ENCODE assay signal across 8 mouse cellular contexts in genomic region chr16:55974903-55975285, GRCm38 (mm10). TPM values are rescaled to one million over a fixed set of nuclear protein-coding genes. Genes with fewer than 3 reads are reported as not detected.
DNase-seq lines count a peak whose midpoint lies in the region; ATAC-seq and TF ChIP-seq lines count a peak whose summit lies in the region.

No protein-coding gene starts in this region.

- peak overlapping the region; percentile 95 for H3K4me3 ChIP-seq in forebrain, postnatal 0 days (ENCODE audit: low read depth, low read length)
- H3K4me3 ChIP-seq in limb, embryonic 11.5 days (ENCODE audit: low read depth, low read length), result peak overlapping the region; percentile 99
- peak overlapping the region; percentile 75 for H3K4me3 ChIP-seq in midbrain, embryonic 12.5 days

- peak overlapping the region; percentile 92 for H3K9ac ChIP-seq in forebrain, postnatal 0 days
- peak overlapping the region; percentile 85; the same call in 1 of the 2 replicates for H3K9ac ChIP-seq in limb, embryonic 11.5 days (ENCODE audit: low read length)
- H3K9ac ChIP-seq in midbrain, embryonic 12.5 days (replicated peaks), result peak overlapping the region; percentile 83

- no peak for ATAC-seq in forebrain, postnatal 0 days
- 0 out of 2 replicates have a peak, but pooled peaks have one; percentile 5 for ATAC-seq in limb, embryonic 11.5 days (ENCODE audit: insufficient number of reproducible peaks, low FRiP score, low TSS enrichment, low read depth)
- no peak for ATAC-seq in midbrain, embryonic 12.5 days (ENCODE audit: low FRiP score, low read depth)

- no peak for TF ChIP-seq CTCF in forebrain, postnatal 0 days (IDR thresholded peaks at IDR 0.05; ENCODE audit: low read depth)

- peak overlapping the region; percentile 71 for H3K4me2 ChIP-seq in forebrain, postnatal 0 days (ENCODE audit: low read depth)
- H3K4me2 ChIP-seq in limb, embryonic 11.5 days (ENCODE audit: low read depth, severe bottlenecking), result peak overlapping the region; percentile 56
- peak overlapping the region; percentile 87 for H3K4me2 ChIP-seq in midbrain, embryonic 12.5 days (replicated peaks)

- WGBS in forebrain, postnatal 0 days, result 3% methylated on average over 14 of the region's 14 CpGs
- WGBS in limb, embryonic 11.5 days, result 9% methylated on average over 14 of the region's 14 CpGs
- 11% methylated on average over 14 of the region's 14 CpGs for WGBS in midbrain, embryonic 12.5 days

- H3K9me3 ChIP-seq in forebrain, postnatal 0 days (ENCODE audit: low read length), result no peaks in the 10 kb centered on the region
- no peaks in the 10 kb centered on the region for H3K9me3 ChIP-seq in limb, embryonic 11.5 days (ENCODE audit: control insufficient read depth, low read length)
- no peaks in the 10 kb centered on the region for H3K9me3 ChIP-seq in midbrain, embryonic 12.5 days

- peak; percentile 19 for DNase-seq in embryo, embryonic 10 days (ENCODE audit: low spot score)
- no peak for DNase-seq in embryo, embryonic 11 days
- peak; percentile 30 to 52 for DNase-seq in urinary bladder, adult 18-20 months (ENCODE audit: low spot score in 2 of 2)
- no peak for DNase-seq in urinary bladder, postnatal 4 days (ENCODE audit: low spot score in 2 of 2)
- no peak for DNase-seq in forebrain, postnatal 0 days
- DNase-seq in limb, embryonic 11.5 days (ENCODE audit: low spot score), result no peak
- DNase-seq in ovary, postnatal 10 days (ENCODE audit: low spot score), result no peak

- peaks cover 6% of the 10 kb centered on the region; the same call in 1 of the 2 replicates for H3K4me1 ChIP-seq in forebrain, postnatal 0 days (ENCODE audit: insufficient read depth)
- peaks cover 2% of the 10 kb centered on the region; the same call in 1 of the 2 replicates for H3K4me1 ChIP-seq in limb, embryonic 11.5 days (ENCODE audit: control insufficient read depth, insufficient read depth, low read length)
- peaks cover 23% of the 10 kb centered on the region for H3K4me1 ChIP-seq in midbrain, embryonic 12.5 days

- H3K27me3 ChIP-seq in forebrain, postnatal 0 days (ENCODE audit: insufficient read depth, low read length), result no peaks in the 10 kb centered on the region
- no peaks in the 10 kb centered on the region for H3K27me3 ChIP-seq in limb, embryonic 11.5 days (ENCODE audit: control insufficient read depth, insufficient read depth, low read length)
- no peaks in the 10 kb centered on the region for H3K27me3 ChIP-seq in midbrain, embryonic 12.5 days

- H3K27ac ChIP-seq in forebrain, postnatal 0 days (ENCODE audit: low read depth, low read length), result peak overlapping the region; percentile 94
- no peak overlapping the region for H3K27ac ChIP-seq in limb, embryonic 11.5 days (replicated peaks; ENCODE audit: low read depth, low read length)
- H3K27ac ChIP-seq in midbrain, embryonic 12.5 days (replicated peaks), result peak overlapping the region; percentile 68

- H3K36me3 ChIP-seq in forebrain, postnatal 0 days (ENCODE audit: insufficient read depth), result peaks cover 28% of the 10 kb centered on the region
- H3K36me3 ChIP-seq in limb, embryonic 11.5 days (ENCODE audit: control insufficient read depth, insufficient read depth, low read length), result peaks cover 15% of the 10 kb centered on the region; the same call in 1 of the 2 replicates
- H3K36me3 ChIP-seq in midbrain, embryonic 12.5 days, result peaks cover 28% of the 10 kb centered on the region

RNA-seq across cellular contexts. Expression of gene Zbtb11, which starts 1.2 kb away (rescaled TPM):
- total RNA-seq in forebrain, postnatal 0 days (2014; rRNA removed), result 22.3 and 23.7 TPM in 2 replicates
- 9.9 and 15.6 TPM in 2 replicates for polyA plus RNA-seq in forebrain, postnatal 0 days (2015; fragmentation: Nextera tagmentation; extraction: Ambion mirVana)
- polyA plus RNA-seq in limb, embryonic 11.5 days (2014; fragmentation: Nextera tagmentation; extraction: Ambion mirVana), result 18.0 and 19.6 TPM in 2 replicates
- 21.5 and 21.6 TPM in 2 replicates for polyA plus RNA-seq in midbrain, embryonic 12.5 days (2016; fragmentation: Nextera tagmentation; extraction: Ambion mirVana)

RNA-seq across cellular contexts. Expression of gene Rpl24, which starts 8.8 kb away (rescaled TPM):
- total RNA-seq in forebrain, postnatal 0 days (2014; rRNA removed), result 576 and 901 TPM in 2 replicates
- polyA plus RNA-seq in forebrain, postnatal 0 days (2015; fragmentation: Nextera tagmentation; extraction: Ambion mirVana), result 584 and 740 TPM in 2 replicates
- polyA plus RNA-seq in limb, embryonic 11.5 days (2014; fragmentation: Nextera tagmentation; extraction: Ambion mirVana), result 861 and 889 TPM in 2 replicates
- 724 and 726 TPM in 2 replicates for polyA plus RNA-seq in midbrain, embryonic 12.5 days (2016; fragmentation: Nextera tagmentation; extraction: Ambion mirVana)

RNA-seq across cellular contexts. Expression of gene Cep97, which starts 40.2 kb away (rescaled TPM):
- 9.4 and 10.0 TPM in 2 replicates for total RNA-seq in forebrain, postnatal 0 days (2014; rRNA removed)
- polyA plus RNA-seq in forebrain, postnatal 0 days (2015; fragmentation: Nextera tagmentation; extraction: Ambion mirVana), result 6.5 and 7.3 TPM in 2 replicates
- 13.4 and 16.0 TPM in 2 replicates for polyA plus RNA-seq in limb, embryonic 11.5 days (2014; fragmentation: Nextera tagmentation; extraction: Ambion mirVana)
- 21.3 and 22.6 TPM in 2 replicates for polyA plus RNA-seq in midbrain, embryonic 12.5 days (2016; fragmentation: Nextera tagmentation; extraction: Ambion mirVana)

RNA-seq across cellular contexts. Expression of gene Pcnp, which starts 54.6 kb away (rescaled TPM):
- 92.8 and 106 TPM in 2 replicates for total RNA-seq in forebrain, postnatal 0 days (2014; rRNA removed)
- 231 and 236 TPM in 2 replicates for polyA plus RNA-seq in forebrain, postnatal 0 days (2015; fragmentation: Nextera tagmentation; extraction: Ambion mirVana)
- polyA plus RNA-seq in limb, embryonic 11.5 days (2014; fragmentation: Nextera tagmentation; extraction: Ambion mirVana), result 308 and 314 TPM in 2 replicates
- polyA plus RNA-seq in midbrain, embryonic 12.5 days (2016; fragmentation: Nextera tagmentation; extraction: Ambion mirVana), result 302 and 320 TPM in 2 replicates

Comparison
In these comparisons a context has a peak if more than half of its experiments do, and no peak if none do; other contexts are left out.
1. DNase-seq: peak in embryo, embryonic 10 days (single experiment) and urinary bladder, adult 18-20 months (2 of 2); none in embryo, embryonic 11 days (single experiment), urinary bladder, postnatal 4 days (0 of 2), forebrain, postnatal 0 days (single experiment), limb, embryonic 11.5 days (single experiment) and ovary, postnatal 10 days (single experiment).
2. Peak in every context shown above with its lines, with median percentiles within 50 percentile points of each other: H3K4me2 ChIP-seq, H3K4me3 ChIP-seq and H3K9ac ChIP-seq.